Mouse (Mus musculus): ENCODE results near the gene Flt3. TPM values are rescaled to one million over a fixed set of nuclear protein-coding genes. Genes with fewer than 3 reads are reported as not detected.

The Flt3 gene
- polyA plus RNA-seq, 1 experiment from 2014 or later = 0.09 TPM

DNA sequence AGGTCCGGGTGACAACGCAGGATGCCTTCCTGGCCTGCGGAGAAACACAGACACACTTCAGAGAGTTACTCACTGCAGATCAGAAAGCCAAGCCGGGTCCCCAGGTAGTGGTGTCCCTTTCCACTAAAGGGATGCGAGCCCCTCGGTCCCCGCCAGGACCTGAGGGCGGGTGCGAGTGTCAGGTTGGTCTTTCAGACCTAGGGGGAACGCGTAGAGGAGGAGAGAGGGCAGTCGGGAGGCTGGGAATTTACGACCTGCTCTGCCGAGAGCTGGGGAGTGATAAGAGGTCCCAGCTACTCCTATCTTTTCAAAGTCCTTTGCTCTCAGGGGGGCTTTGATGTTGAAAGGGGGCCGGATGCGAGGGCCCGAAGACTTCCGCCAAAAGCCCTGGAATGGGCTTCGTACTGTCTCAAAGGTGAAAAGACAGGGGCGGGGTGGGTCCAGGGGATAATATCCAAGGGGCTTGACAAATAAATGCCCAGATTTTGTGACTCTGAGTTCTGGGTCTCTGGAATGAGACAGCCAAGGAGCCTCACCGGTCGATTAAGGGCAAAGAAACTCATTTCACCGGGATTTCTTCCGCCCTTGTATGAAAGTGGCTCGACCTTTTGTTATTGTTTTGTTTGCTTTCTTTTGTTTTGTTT is 84.7 kb downstream of the Flt3 start:
- WGBS = under 1% methylated on average over 25 of the region's 25 CpGs
- no peaks in the 10 kb centered on the region for H3K9me3 ChIP-seq

DNA sequence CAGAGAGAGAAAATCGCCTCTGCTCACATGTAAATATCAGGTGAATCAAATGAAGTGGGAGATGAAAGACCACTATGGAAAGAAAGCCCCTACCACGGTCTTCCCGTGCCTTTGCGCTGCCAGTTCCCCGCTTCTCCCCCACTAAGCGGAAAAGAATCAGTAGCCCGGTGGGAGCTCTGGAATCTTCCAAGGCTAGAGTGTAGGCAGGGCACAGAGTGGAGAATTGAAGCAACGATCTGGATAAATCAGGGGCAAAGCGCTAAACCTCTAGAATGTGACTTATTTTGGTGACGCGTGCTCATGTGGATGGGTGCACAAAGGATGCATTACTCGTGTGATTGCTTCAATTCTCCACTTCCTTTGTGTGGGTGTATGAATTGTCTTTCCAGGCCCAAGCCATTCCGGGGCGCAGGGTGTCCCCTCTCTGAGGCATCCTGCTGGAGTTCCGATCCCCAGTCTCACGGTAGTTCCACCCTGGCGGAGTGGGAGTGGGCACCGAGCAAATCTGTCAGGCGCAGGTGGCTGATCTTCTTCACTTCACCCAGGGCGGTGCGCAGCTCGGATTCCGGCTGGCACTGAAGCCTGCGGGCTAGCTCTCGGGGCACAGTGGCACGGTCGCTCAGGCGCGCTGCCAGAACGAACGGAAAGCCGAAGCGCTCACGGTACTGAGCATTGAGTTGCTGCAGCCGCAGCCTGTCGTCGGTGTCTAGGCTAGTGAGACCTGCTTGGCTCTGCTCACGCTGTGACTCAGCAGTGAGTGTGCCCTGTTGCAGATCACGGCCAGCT is 85.5 kb downstream of the Flt3 start:
- peaks cover 93% of the 10 kb centered on the region for H3K27me3 ChIP-seq
- H3K4me3 ChIP-seq = no peak overlapping the region
- WGBS = under 1% methylated on average over 39 of the region's 39 CpGs
- no peaks in the 10 kb centered on the region for H3K9me3 ChIP-seq
- H3K36me3 ChIP-seq = no peaks in the 10 kb centered on the region
- H3K27ac ChIP-seq (replicated peaks) = no peak overlapping the region
- no peak overlapping the region for H3K4me2 ChIP-seq (replicated peaks)
- no peak overlapping the region for H3K9ac ChIP-seq (replicated peaks)
- H3K4me1 ChIP-seq = peaks cover 5% of the 10 kb centered on the region
- ATAC-seq (replicated peaks) = no peak

More for the DNA sequence above, 84.7 kb downstream of the Flt3 start:
- ATAC-seq (replicated peaks) = no peak
- Histone ChIP-seq H3K27ac (replicated peaks) (no peak overlapping the region), H3K4me2 (replicated peaks) (no peak overlapping the region), H3K36me3 (no peaks in the 10 kb centered on the region), H3K4me3 (no peak overlapping the region), H3K4me1 (peaks cover 5% of the 10 kb centered on the region), H3K27me3 (peaks cover 93% of the 10 kb centered on the region), H3K9ac (replicated peaks) (no peak overlapping the region)

DNA sequence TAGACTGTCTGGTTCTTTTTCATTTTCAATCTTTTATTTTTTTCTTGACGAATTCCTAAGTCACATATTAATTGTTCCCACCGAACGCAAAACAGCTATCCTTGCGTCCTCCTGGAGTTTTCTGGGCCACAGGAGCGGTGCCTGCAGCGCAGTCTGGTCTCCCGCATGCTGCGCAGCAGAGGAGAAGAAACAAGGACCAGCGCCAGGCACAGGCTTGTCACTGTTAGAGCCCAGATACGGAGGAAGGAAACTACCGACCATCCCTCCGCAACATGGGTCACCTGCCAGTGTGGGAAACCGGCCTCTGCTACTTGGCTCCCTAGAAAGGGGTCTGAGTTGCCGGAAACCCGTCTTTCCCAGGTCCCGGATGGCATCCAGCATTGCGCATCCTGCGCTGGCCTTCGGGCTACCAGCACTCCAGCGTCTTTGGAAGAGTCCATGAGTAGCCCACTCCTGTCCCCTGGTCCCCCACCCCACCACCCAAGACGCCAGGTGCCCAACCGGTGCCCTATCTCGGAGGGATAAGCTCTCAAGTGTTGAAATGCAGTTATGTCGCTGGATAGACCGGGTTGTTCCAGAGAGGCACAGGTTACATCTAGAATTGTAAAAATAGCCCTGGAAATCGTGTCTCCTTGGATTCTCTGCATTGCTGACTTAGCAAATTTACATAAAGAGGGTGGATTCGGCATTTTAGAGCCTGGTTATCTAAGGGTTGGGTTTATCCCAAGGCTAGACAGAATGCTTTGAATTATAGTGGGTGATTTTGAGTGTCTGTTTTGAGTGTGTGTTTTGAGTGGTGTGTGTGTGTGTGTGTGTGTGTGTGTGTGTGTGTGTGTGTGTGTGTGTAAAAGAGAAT is 87.2 kb downstream of the Flt3 start:
- Histone ChIP-seq H3K27me3 (peaks cover 98% of the 10 kb centered on the region), H3K4me3 (no peak overlapping the region), H3K9ac (replicated peaks) (no peak overlapping the region), H3K4me1 (peaks cover 5% of the 10 kb centered on the region), H3K36me3 (no peaks in the 10 kb centered on the region), H3K4me2 (replicated peaks) (no peak overlapping the region), H3K9me3 (no peaks in the 10 kb centered on the region), H3K27ac (replicated peaks) (no peak overlapping the region)
- no peak for ATAC-seq (replicated peaks)
- 1% methylated on average over 27 of the region's 27 CpGs for WGBS

DNA sequence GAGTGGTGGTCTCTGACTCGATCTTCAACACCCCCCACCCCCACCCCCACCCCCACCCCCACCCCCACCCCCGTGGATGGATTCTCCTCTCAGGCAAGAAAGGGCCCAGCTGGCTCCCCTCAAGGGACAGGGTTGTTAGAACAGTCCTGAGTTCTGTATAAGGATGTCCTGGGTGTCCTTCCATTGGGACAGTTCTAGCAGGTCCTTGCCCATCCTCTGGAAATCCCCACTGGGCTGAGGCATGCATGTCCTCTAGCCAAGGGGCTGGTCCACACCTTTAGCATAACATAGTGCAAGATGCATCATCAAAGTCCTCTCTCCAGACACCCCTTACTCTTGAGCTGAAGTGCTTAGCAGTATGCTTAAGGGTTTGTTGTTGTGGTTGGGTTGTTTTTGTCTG is 90.5 kb downstream of the Flt3 start:
- H3K27me3 ChIP-seq = peaks cover 98% of the 10 kb centered on the region
- no peak overlapping the region for H3K4me2 ChIP-seq (replicated peaks)
- no peak overlapping the region for H3K4me3 ChIP-seq
- no peak overlapping the region for H3K27ac ChIP-seq (replicated peaks)
- H3K4me1 ChIP-seq = peaks cover 11% of the 10 kb centered on the region
- H3K9ac ChIP-seq (replicated peaks) = no peak overlapping the region
- H3K9me3 ChIP-seq = no peaks in the 10 kb centered on the region
- ATAC-seq (replicated peaks) = no peak
- H3K36me3 ChIP-seq = no peaks in the 10 kb centered on the region
- 0% methylated on average over 2 of the region's 2 CpGs for WGBS

DNA sequence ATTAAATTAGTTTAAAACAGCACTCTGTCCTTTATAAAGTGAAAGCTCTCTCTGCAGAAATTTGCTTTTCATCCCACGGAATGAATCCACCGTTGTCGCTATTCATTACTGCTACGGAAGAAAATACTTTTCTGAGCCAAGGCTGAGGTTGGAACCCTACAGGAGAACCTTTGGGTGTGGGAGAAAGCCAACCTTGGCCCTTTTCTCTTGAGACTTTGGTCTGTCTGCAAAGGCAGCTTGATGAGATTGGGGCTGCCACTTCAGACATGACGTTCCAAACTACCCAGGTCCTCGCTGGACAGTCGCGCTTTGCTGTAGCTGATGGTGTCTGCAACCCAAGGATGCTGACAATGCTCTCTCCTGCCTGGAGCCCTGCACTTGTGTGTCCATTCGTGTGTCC is 91.8 kb downstream of the Flt3 start:
- ATAC-seq (replicated peaks) = no peak
- 3% methylated on average over 9 of the region's 9 CpGs for WGBS
- H3K27me3 ChIP-seq = peaks cover 98% of the 10 kb centered on the region

DNA sequence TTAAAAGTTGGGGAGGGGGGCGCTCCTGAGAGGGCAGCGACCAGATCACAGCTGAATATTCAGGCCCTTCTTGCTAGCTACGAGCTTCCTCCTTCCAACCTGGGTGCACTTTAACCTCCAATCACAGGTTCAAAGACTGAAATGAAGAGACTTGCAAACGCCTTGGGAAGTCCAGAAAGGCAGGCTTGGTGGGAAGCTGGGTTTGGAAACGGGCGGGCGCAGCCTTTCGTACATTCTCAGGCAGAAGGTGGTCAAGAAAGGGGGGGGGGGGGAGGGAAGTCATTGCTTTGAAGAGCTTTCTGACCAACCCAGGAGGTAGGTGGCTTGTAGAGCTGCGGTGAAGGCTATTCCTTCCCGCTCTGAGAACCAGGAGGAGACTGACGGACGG is 92.9 kb downstream of the Flt3 start:
- Histone ChIP-seq H3K9me3 (no peaks in the 10 kb centered on the region), H3K27ac (replicated peaks) (no peak overlapping the region), H3K4me2 (replicated peaks) (no peak overlapping the region), H3K27me3 (peaks cover 99% of the 10 kb centered on the region), H3K9ac (replicated peaks) (no peak overlapping the region), H3K36me3 (no peaks in the 10 kb centered on the region), H3K4me3 (no peak overlapping the region), H3K4me1 (peaks cover 17% of the 10 kb centered on the region)
- no peak for ATAC-seq (replicated peaks)
- WGBS = 2% methylated on average over 12 of the region's 12 CpGs

More for the DNA sequence above, 91.8 kb downstream of the Flt3 start:
- H3K9ac ChIP-seq (replicated peaks) = no peak overlapping the region
- H3K4me3 ChIP-seq = no peak overlapping the region
- no peaks in the 10 kb centered on the region for H3K9me3 ChIP-seq
- no peaks in the 10 kb centered on the region for H3K36me3 ChIP-seq
- H3K4me1 ChIP-seq = peaks cover 17% of the 10 kb centered on the region
- no peak overlapping the region for H3K27ac ChIP-seq (replicated peaks)
- H3K4me2 ChIP-seq (replicated peaks) = no peak overlapping the region

DNA sequence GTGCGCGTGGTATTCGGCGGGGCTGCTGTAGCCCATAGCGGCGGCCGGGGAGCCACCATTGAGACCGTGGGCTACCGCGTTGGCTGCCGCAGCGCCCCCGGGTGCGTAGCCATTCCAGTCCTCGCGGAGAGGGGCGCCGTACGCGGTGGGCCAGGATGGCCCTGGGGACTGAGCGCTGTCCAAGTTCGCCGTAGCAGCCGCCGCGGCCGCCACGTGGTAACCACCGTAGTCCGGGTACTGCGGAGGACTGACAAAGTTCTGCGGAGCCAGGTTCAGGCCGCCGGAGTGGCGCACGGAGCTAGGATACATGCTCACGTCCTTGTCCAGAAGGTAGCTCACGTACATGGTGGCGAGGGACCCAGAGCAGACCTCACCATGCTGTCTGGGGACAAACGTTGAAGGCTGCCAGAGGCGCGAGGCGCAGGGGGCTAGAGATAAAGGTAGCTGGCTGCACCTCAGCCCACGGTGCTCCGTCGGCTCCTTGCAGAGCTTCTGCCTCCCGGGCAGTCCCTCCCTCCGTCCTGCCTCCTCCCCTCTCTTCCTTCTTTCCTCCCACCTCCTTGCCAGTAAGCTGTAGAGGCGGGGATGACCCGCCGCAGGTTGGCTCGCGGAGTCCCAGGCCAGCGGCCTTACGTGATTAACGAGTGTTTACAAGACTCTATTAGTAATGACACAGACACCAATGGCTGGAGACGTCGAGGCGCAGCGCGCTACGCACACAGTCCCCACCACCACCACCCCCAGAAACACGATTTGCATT is 93.5 kb downstream of the Flt3 start, which contains the start of gene Cdx2:
Gene Cdx2, minus strand, starts transcription at position 633 of the 760 bp plus-strand sequence.
- Histone ChIP-seq H3K36me3 (no peaks in the 10 kb centered on the region), H3K9me3 (no peaks in the 10 kb centered on the region), H3K9ac (replicated peaks) (no peak within 1 kb of the TSS), H3K4me2 (replicated peaks) (no peak within 1 kb of the TSS), H3K4me3 (no peak within 1 kb of the TSS), H3K27me3 (peaks cover 99% of the 10 kb centered on the region), H3K27ac (replicated peaks) (no peak within 1 kb of the TSS), H3K4me1 (peaks cover 17% of the 10 kb centered on the region)
- under 1% methylated on average over 55 of the region's 63 CpGs for WGBS
- ATAC-seq (replicated peaks) = no peak

DNA sequence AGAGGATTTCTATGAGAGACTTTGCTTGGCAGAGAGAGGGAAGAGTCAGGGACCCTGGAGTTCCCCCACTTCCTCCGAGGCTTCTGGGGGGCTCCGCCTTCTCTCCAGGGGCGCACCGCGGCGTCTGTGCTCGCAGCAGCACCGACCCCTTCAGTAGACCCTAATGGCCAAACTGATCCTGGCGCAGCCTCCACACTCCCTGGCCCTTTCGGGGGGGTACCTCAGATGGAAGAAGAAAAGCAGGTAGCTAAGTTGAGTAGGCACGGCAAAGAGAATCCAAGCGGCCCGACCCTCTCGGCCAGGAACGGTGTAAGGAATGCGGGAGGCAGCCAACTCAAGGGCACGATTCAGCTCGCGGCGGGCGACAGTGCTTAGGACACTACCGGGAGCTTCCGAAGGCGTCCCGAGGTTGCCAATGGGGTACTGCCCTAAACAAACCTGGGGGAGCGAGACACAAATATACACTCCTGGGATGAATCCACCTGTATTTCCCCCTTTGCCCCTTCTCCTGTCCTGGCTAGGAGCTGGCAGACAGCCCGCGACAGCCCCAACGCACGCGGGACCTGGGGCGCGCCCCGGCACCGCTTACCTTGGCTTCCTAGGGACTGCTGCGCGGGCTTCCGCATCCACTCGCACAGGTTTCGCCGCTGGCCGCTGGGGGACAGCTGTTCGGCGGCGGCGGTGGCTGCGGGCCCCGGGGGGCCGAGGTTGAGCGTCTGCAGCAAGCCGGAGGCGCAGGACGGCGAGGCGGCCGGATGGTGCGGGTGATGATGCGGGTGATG is 94.2 kb downstream of the Flt3 start:
- Histone ChIP-seq H3K9me3 (no peaks in the 10 kb centered on the region), H3K4me3 (no peak overlapping the region)

DNA sequence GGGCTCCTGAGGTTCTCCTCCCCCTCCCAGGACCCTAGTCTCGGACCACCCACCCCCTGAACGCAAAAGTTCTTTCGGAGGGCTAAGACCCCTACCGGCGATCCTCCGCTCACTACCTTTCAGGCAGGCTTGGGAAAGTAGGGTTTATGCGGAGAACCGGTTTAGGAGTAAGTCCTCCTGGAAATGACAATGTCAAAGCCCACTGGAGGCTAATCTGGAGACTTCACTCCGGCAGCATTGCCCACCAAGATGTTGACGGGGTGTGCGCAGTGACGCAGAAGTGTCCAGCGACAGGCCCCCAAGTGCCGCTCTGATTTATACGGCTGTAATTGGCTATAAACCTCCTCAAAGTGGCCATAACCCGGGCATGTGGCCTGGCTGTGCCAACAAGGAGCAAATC is 95.1 kb downstream of the Flt3 start:
- no peak overlapping the region for H3K27ac ChIP-seq (replicated peaks)
- no peaks in the 10 kb centered on the region for H3K9me3 ChIP-seq
- no peak overlapping the region for H3K9ac ChIP-seq (replicated peaks)
- no peaks in the 10 kb centered on the region for H3K36me3 ChIP-seq
- no peak overlapping the region for H3K4me3 ChIP-seq
- WGBS = under 1% methylated on average over 16 of the region's 16 CpGs
- peaks cover 99% of the 10 kb centered on the region for H3K27me3 ChIP-seq
- ATAC-seq (replicated peaks) = no peak
- H3K4me2 ChIP-seq (replicated peaks) = no peak overlapping the region
- peaks cover 17% of the 10 kb centered on the region for H3K4me1 ChIP-seq

More for the DNA sequence above, 94.2 kb downstream of the Flt3 start:
- WGBS = under 1% methylated on average over 57 of the region's 58 CpGs
- Histone ChIP-seq H3K4me2 (replicated peaks) (no peak overlapping the region), H3K4me1 (peaks cover 17% of the 10 kb centered on the region), H3K27me3 (peaks cover 99% of the 10 kb centered on the region), H3K9ac (replicated peaks) (no peak overlapping the region), H3K27ac (replicated peaks) (no peak overlapping the region), H3K36me3 (no peaks in the 10 kb centered on the region)
- ATAC-seq (replicated peaks) = no peak

DNA sequence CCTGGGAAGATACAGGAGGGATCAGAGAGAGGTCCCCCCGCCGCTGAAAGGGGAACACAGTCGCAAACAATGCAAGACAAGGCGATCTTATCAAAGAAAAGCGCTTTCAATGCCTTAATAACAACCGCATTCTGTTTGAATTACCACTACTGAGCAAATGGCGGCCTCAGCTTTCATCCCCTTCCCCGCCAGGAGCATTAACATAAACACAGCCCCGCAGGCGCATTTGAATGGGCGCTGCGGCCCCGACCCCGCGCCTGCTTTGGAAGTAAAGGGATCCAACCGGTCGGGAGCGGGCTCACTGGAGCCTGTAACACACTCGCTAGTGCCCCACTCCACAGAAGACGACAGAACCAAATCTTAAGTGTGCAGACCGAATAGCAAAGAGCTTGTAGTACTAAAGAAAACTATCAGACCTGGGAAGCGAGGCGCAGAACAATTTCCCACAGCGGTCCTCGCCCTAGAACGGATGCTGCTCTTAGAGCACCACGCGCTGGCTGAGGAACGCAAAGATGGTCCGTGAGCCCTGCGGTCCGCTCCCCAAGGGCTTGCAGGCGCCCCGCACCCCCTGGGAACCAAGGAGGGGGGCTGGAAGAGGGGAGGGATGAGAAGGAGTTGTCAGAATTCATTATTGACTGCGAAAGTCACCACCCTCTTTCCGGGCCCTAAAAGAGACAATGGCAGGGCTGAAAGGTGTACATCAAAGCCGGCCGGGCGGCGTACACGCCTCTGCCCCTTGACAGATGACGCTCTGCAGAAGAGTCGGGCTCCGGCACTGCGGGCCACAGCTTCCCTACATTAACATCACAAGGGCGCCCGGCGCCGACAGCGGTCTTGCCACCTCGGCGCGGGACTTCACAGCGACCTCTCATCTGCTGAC is 95.8 kb downstream of the Flt3 start:
- ATAC-seq (replicated peaks) = no peak
- no peak overlapping the region for H3K4me2 ChIP-seq (replicated peaks)
- WGBS = under 1% methylated on average over 54 of the region's 54 CpGs

More for the DNA sequence above, 95.8 kb downstream of the Flt3 start:
- Histone ChIP-seq H3K27me3 (peaks cover 99% of the 10 kb centered on the region), H3K4me1 (peaks cover 17% of the 10 kb centered on the region), H3K9me3 (no peaks in the 10 kb centered on the region), H3K36me3 (no peaks in the 10 kb centered on the region), H3K9ac (replicated peaks) (no peak overlapping the region), H3K4me3 (no peak overlapping the region), H3K27ac (replicated peaks) (no peak overlapping the region)

All from forebrain, embryonic 15.5 days (tissue).